Mouse (Mus musculus) stomach, embryonic 14.5 days (tissue): ENCODE measurements around the gene Pccb. TPM values are rescaled to one million over a fixed set of nuclear protein-coding genes. Genes with fewer than 3 reads are reported as not detected.

Source experiments
- ATAC-seq: fragments of 200-750 bp; cut with Nextera tagmentation; 2 replicates; pipeline ENCODE4 v1.8.0; 2017; ENCODE audit warnings: low read depth, moderate TSS enrichment; ENCODE audit not compliant: insufficient number of reproducible peaks, insufficient read depth, low FRiP score
- H3K27ac ChIP-seq: fragments of 300-500 bp; sonication (generic); 2 replicates; pipeline ENCODE4 v1.5.1; 2014; ENCODE audit warnings: mild to moderate bottlenecking, low read length, moderate library complexity, mixed read lengths
- H3K27me3 ChIP-seq: fragments of 300-500 bp; sonication (generic); 2 replicates; pipeline ENCODE4 v1.6.1; 2014; ENCODE audit warnings: low read length, control low read depth, mixed read lengths; ENCODE audit not compliant: control insufficient read depth, insufficient read depth
- H3K36me3 ChIP-seq: fragments of 300-500 bp; sonication (generic); 2 replicates; pipeline ENCODE4 v1.6.1; 2014; ENCODE audit warnings: mild to moderate bottlenecking, control low read depth, low read length, moderate library complexity, mixed read lengths; ENCODE audit not compliant: control insufficient read depth, insufficient read depth
- H3K4me1 ChIP-seq: fragments of 300-500 bp; sonication (generic); 2 replicates; pipeline ENCODE4 v1.6.1; 2014; ENCODE audit warnings: low read length, control low read depth, mixed read lengths; ENCODE audit not compliant: control insufficient read depth, insufficient read depth
- H3K4me2 ChIP-seq: fragments of 300-500 bp; sonication (generic); replicated peaks from 2 replicates; pipeline ENCODE4 v1.6.1; 2014; ENCODE audit warnings: low read depth, low read length, control low read depth
- H3K4me3 ChIP-seq: fragments of 300-500 bp; sonication (generic); 2 replicates; pipeline ENCODE4 v1.5.1; 2014; ENCODE audit warnings: low read depth, low read length, control low read depth
- H3K9ac ChIP-seq: fragments of 300-500 bp; sonication (generic); replicated peaks from 2 replicates; pipeline ENCODE4 v1.6.1; 2014; ENCODE audit warnings: low read depth, mild to moderate bottlenecking, control low read depth, low read length, moderate library complexity, mixed read lengths
- H3K9me3 ChIP-seq: fragments of 300-500 bp; sonication (generic); 2 replicates; pipeline ENCODE4 v1.6.1; 2016; ENCODE audit warnings: low read depth, low read length, control low read depth; ENCODE audit not compliant: control insufficient read depth
- WGBS: fragments of 180-500 bp; shearing (Covaris S2); extraction: QIAGEN DNeasy Blood & Tissue Kit; methylation state at CpG from one replicate; pipeline ENCODE4 v1.1.7; 2014; 5-methylcytosine and 5-hydroxymethylcytosine counted together
- polyA plus RNA-seq: library from polyadenylated mRNA; unstranded; fragments of >200 nt; fragmentation: Nextera tagmentation; extraction: Ambion mirVana; gene quantifications from 2 replicates; pipeline ENCODE4 v1.2.1, GENCODE M21; 2014

Gene Pccb
- polyA plus RNA-seq, 1 experiment from 2014 or later = 27.1 TPM

- 74% methylated on average over 5 of the region's 5 CpGs for WGBS
- no peaks in the 10 kb centered on the region for H3K27me3 ChIP-seq
Observed at GRCm38 (mm10) chr9:100962903-100963427, 71.7 kb downstream of the Pccb start.

GRCm38 (mm10) chr9:100951481-100951880 lies 83.2 kb downstream of the Pccb start:
- Histone ChIP-seq H3K36me3 (peaks cover 19% of the 10 kb centered on the region), H3K27me3 (no peaks in the 10 kb centered on the region), H3K4me1 (no peaks in the 10 kb centered on the region), H3K4me2 (no peak overlapping the region), H3K4me3 (no peak overlapping the region), H3K27ac (no peak overlapping the region), H3K9me3 (no peaks in the 10 kb centered on the region), H3K9ac (no peak overlapping the region)
- no peak for ATAC-seq
- WGBS = 36% methylated on average over 4 of the region's 4 CpGs

More at GRCm38 (mm10) chr9:100962903-100963427, 71.7 kb downstream of the Pccb start:
- H3K4me1 ChIP-seq = no peaks in the 10 kb centered on the region
- H3K27ac ChIP-seq = no peak overlapping the region
- H3K4me2 ChIP-seq = no peak overlapping the region
- no peak overlapping the region for H3K4me3 ChIP-seq
- H3K36me3 ChIP-seq = no peaks in the 10 kb centered on the region
- no peak overlapping the region for H3K9ac ChIP-seq
- no peak for ATAC-seq
- H3K9me3 ChIP-seq = no peaks in the 10 kb centered on the region

- peaks cover 10% of the 10 kb centered on the region for H3K36me3 ChIP-seq
- no peaks in the 10 kb centered on the region for H3K27me3 ChIP-seq
- H3K9me3 ChIP-seq = no peaks in the 10 kb centered on the region
- H3K4me2 ChIP-seq = no peak overlapping the region
- no peaks in the 10 kb centered on the region for H3K4me1 ChIP-seq
- ATAC-seq = no peak
- WGBS = 92% methylated on average over 5 of the region's 5 CpGs
- H3K27ac ChIP-seq = no peak overlapping the region
- H3K4me3 ChIP-seq = no peak overlapping the region
- no peak overlapping the region for H3K9ac ChIP-seq
Observed at GRCm38 (mm10) chr9:100944677-100945365, 89.9 kb downstream of the Pccb start.

GRCm38 (mm10) chr9:100942042-100942441 lies 92.7 kb downstream of the Pccb start:
- Histone ChIP-seq H3K27ac (no peak overlapping the region), H3K36me3 (peaks cover 10% of the 10 kb centered on the region), H3K4me3 (no peak overlapping the region), H3K4me1 (no peaks in the 10 kb centered on the region), H3K9ac (no peak overlapping the region), H3K27me3 (no peaks in the 10 kb centered on the region), H3K9me3 (no peaks in the 10 kb centered on the region), H3K4me2 (no peak overlapping the region)
- no peak for ATAC-seq
- WGBS = 63% methylated on average over 2 of the region's 2 CpGs

Other genes with a start within 250 kb of the Pccb start
- gene Msl2, start 39.2 kb upstream of the Pccb start, polyA plus RNA-seq = 7.8 and 9.9 TPM in 2 replicates
- gene Ppp2r3a, start 216.9 kb upstream of the Pccb start, polyA plus RNA-seq = 20.2 and 21.4 TPM in 2 replicates